Mouse (Mus musculus) layer of hippocampus, adult 2 months (tissue): ENCODE results near the gene Gm4559. TPM values are rescaled to one million over a fixed set of nuclear protein-coding genes. Genes with fewer than 3 reads are reported as not detected.
A peak's percentile ranks its signal among the peaks of the same experiment; 100 is the strongest.
"Not testable (repeated sequence)": the region's sequence is repeated elsewhere in the genome, so short reads cannot be mapped to it uniquely, and the experiment has no call there.

Source experiments
- DNase-seq, 2 experiments: peaks; one replicate each; pipeline ENCODE4 v3.0.0; 2022; ENCODE audit warnings: low spot score in 2 of 2
- H3K27ac ChIP-seq: fragments of 200-600 bp; 2 replicates; pipeline ENCODE4 v1.8.1; 2022
- H3K4me3 ChIP-seq: fragments of 200-600 bp; 2 replicates; pipeline ENCODE4 v1.8.1; 2022; ENCODE audit warnings: mild to moderate bottlenecking
- CTCF ChIP-seq: fragments of 200-600 bp; conservative IDR thresholded peaks from 2 replicates; pipeline ENCODE4 v1.8.1; 2022; ENCODE audit warnings: antibody characterized with exemption, mild to moderate bottlenecking, moderate library complexity
- long read RNA-seq, 2 experiments: library from polyadenylated mRNA; stranded (forward); transcript quantifications; one replicate each; pipeline ENCODE4 v2.0.0; 2021; ENCODE audit warnings: borderline mapping rate in 2 of 2
- total RNA-seq, 2 experiments: library from RNA; stranded (reverse); gene quantifications; 2 replicates each; pipeline ENCODE4 v1.2.3; 2021

The Gm4559 gene
- total RNA-seq, result not detected
- long read RNA-seq, experiment 1, result 0 reads
- long read RNA-seq, experiment 2, result 0 reads

DNA sequence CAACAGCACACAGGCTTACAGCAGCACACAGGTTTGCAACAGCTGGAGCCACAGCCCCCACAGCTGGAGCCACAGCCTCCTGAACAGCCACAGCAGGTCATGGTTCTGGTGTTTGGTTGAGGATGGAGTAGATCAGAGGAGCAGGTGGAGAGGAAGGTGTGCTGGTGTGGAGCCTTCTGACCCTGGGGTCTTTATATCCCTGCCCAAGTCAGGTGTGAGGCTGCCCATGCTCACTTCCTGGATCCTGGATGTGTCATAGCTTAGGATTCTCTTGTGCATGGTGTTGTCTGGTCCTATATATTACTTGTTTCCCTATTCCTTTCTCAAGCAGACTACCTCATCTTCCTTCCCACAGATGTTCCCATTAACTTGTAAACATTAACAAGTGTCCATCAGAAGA, at the start of gene Gm4559:
Gm4559 (minus strand) TSS at position 101 of the 400 bp plus-strand sequence.
- not testable (repeated sequence) for H3K4me3 ChIP-seq, DNase-seq, H3K27ac ChIP-seq

- no peak overlapping the region for H3K27ac ChIP-seq
- no peak for TF ChIP-seq CTCF
- no peak overlapping the region for H3K4me3 ChIP-seq
- no peak for DNase-seq
Observed at GRCm38 (mm10) chr7:142323396-142324117, 49.4 kb upstream of the Gm4559 start.

- no peak overlapping the region for H3K4me3 ChIP-seq
- H3K27ac ChIP-seq, result no peak overlapping the region
- no peak for TF ChIP-seq CTCF
- no peak for DNase-seq
Observed at GRCm38 (mm10) chr7:142322641-142323040, 48.5 kb upstream of the Gm4559 start.

GRCm38 (mm10) chr7:142321637-142322306, 47.6 kb upstream of the Gm4559 start:
- H3K27ac ChIP-seq, H3K4me3 ChIP-seq, DNase-seq: not testable (repeated sequence)

GRCm38 (mm10) chr7:142320906-142321305, 46.7 kb upstream of the Gm4559 start:
- Histone ChIP-seq H3K27ac (no peak overlapping the region), H3K4me3 (no peak overlapping the region)
- no peak for TF ChIP-seq CTCF
- DNase-seq, result no peak

GRCm38 (mm10) chr7:142319124-142319523, 45.0 kb upstream of the Gm4559 start:
- Histone ChIP-seq H3K27ac (no peak overlapping the region), H3K4me3 (no peak overlapping the region)
- DNase-seq, result peak in 1 of 2 experiments; percentile 27
- no peak for TF ChIP-seq CTCF

DNA sequence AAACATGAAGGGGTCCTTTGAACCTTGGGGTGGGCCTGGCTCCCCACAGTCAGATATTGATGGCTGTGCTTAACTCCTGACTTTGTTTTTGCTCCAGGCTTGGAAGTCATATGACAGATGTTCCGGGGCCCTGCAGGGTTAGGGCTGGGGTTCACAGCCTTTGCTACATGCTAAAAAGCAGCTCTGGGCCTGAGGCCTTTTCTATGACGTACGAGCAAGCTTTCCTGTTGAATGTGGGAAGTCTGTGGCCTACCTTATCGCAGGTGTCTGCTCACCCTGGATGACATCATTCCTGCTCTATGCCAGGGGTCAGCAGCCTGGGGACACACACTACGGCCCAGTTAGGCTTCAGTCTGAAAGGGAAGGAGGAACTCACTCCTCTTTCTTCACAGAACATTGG, 43.1 kb upstream of the Gm4559 start:
- no peak overlapping the region for H3K27ac ChIP-seq
- no peak for DNase-seq
- no peak overlapping the region for H3K4me3 ChIP-seq
- no peak for TF ChIP-seq CTCF

- DNase-seq, result peak; percentile 34 to 38
- TF ChIP-seq CTCF, result peak; percentile 93
Observed at GRCm38 (mm10) chr7:142316558-142316957, 42.4 kb upstream of the Gm4559 start.

GRCm38 (mm10) chr7:142314600-142315285, 40.6 kb upstream of the Gm4559 start:
- no peak for DNase-seq
- TF ChIP-seq CTCF, result no peak
- no peak overlapping the region for H3K4me3 ChIP-seq
- H3K27ac ChIP-seq, result no peak overlapping the region

More at GRCm38 (mm10) chr7:142316558-142316957, 42.4 kb upstream of the Gm4559 start:
- Histone ChIP-seq H3K4me3 (no peak overlapping the region), H3K27ac (no peak overlapping the region)

DNA sequence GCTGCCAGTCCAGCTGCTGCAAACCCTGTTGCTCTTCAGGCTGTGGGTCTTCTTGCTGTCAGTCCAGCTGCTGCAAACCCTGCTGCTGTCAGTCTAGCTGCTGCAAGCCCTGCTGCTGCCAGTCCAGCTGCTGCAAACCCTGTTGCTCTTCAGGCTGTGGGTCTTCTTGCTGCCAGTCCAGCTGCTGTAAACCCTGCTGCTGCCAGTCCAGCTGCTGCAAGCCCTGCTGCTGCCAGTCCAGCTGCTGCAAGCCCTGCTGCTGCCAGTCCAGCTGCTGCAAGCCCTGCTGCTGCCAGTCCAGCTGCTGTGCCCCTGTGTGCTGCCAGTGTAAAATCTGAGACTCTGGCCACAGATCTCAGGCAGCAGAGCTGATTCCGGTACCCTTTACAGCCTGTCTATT, 29.8 kb upstream of the Gm4559 start:
- H3K4me3 ChIP-seq, H3K27ac ChIP-seq, DNase-seq: not testable (repeated sequence)

DNA sequence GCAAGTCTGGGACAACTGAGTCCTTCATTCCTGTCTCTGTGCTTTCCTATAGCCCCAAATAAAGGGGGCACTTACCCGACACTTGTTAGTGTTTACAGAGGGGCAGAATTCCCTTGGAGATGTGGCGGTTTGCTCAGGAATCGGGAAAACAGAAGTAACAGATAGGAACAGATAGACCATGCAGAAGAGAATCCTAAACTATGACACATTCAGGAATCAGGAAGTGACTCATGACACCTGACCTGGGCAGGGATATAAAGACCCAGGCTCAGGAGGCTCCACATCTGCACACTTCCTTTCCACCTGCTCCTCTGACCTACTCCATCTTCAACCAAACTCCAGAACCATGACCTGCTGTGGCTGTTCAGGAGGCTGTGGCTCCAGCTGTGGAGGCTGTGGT, 29.1 kb upstream of the Gm4559 start, which contains the start of gene Krtap5-4:
Krtap5-4 (plus strand) TSS at position 301 of the 400 bp plus-strand sequence.
- no peak for TF ChIP-seq CTCF
- no peak for DNase-seq
- no peak within 1 kb of the TSS for H3K4me3 ChIP-seq
- H3K27ac ChIP-seq, result no peak within 1 kb of the TSS

GRCm38 (mm10) chr7:142297018-142297417, 22.9 kb upstream of the Gm4559 start, which contains the start of gene Krtap5-1:
Krtap5-1 (minus strand) TSS chr7:142297118.
- H3K4me3 ChIP-seq, H3K27ac ChIP-seq, DNase-seq: not testable (repeated sequence)

GRCm38 (mm10) chr7:142296108-142296507, 21.9 kb upstream of the Gm4559 start:
- DNase-seq, H3K27ac ChIP-seq, H3K4me3 ChIP-seq: not testable (repeated sequence)
